Mouse (Mus musculus) lung, embryonic 15.5 days (tissue): ENCODE data around the gene Gng10. TPM values are rescaled to one million over a fixed set of nuclear protein-coding genes. Genes with fewer than 3 reads are reported as not detected.

ENCODE experiments used
- ATAC-seq: fragments of 200-750 bp; cut with Nextera tagmentation; 2 replicates; pipeline ENCODE4 v1.8.0; 2017; ENCODE audit warnings: moderate number of reproducible peaks, borderline replicate concordance; ENCODE audit not compliant: low FRiP score, low TSS enrichment; ENCODE audit errors: extremely low read depth
- H3K27ac ChIP-seq: fragments of 300-500 bp; sonication (generic); 2 replicates; pipeline ENCODE4 v1.5.1; 2015; ENCODE audit warnings: moderate library complexity, mild to moderate bottlenecking, inconsistent platforms
- H3K27me3 ChIP-seq: fragments of 300-500 bp; sonication (generic); 2 replicates; pipeline ENCODE4 v1.6.1; 2015; ENCODE audit warnings: inconsistent platforms
- H3K36me3 ChIP-seq: fragments of 300-500 bp; sonication (generic); 2 replicates; pipeline ENCODE4 v1.6.1; 2015; ENCODE audit warnings: inconsistent platforms
- H3K4me1 ChIP-seq: fragments of 300-500 bp; sonication (generic); 2 replicates; pipeline ENCODE4 v1.6.1; 2015; ENCODE audit warnings: inconsistent platforms
- H3K4me2 ChIP-seq: fragments of 300-500 bp; sonication (generic); 2 replicates; pipeline ENCODE4 v1.6.1; 2015; ENCODE audit warnings: inconsistent platforms, mild to moderate bottlenecking, moderate library complexity
- H3K4me3 ChIP-seq: fragments of 300-500 bp; sonication (generic); 2 replicates; pipeline ENCODE4 v1.5.1; 2015; ENCODE audit warnings: mild to moderate bottlenecking, inconsistent platforms
- H3K9ac ChIP-seq: fragments of 300-500 bp; sonication (generic); 2 replicates; pipeline ENCODE4 v1.6.1; 2015; ENCODE audit warnings: inconsistent platforms
- H3K9me3 ChIP-seq: fragments of 300-500 bp; sonication (generic); 2 replicates; pipeline ENCODE4 v1.6.1; 2016; ENCODE audit warnings: inconsistent platforms
- WGBS: fragments of 180-500 bp; shearing (Covaris S2); methylation state at CpG from one replicate; pipeline ENCODE4 v1.1.7; 2015; 5-methylcytosine and 5-hydroxymethylcytosine counted together
- polyA plus RNA-seq: library from polyadenylated mRNA; unstranded; fragments of >200 nt; fragmentation: Nextera tagmentation; extraction: Ambion mirVana; gene quantifications from 2 replicates; pipeline ENCODE4 v1.2.1, GENCODE M21; 2015

Gng10 gene
- polyA plus RNA-seq, 1 experiment from 2014 or later: 116 TPM

DNA sequence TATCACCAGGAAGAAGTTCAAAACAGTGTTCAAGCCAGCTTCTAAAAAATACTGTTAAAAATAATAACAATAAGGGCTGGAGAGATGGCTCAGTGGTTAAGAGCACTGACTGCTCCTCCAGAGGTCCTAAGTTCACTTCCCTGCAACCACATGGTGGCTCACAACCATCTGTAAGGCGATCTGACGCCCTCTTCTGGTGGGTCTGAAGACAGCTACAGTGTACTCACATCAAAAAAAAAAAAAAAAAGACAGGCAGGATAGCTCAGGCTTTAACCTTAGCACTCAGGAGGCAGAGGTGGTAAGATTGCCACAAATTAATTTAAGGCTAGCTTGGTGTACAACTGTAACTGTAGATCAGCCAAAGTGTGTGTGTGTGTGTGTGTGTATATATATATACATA lies 34.3 kb upstream of the Gng10 start:
- H3K36me3 ChIP-seq: no peaks in the 10 kb centered on the region
- WGBS: 0% methylated on average over 2 of the region's 2 CpGs
- H3K9me3 ChIP-seq: no peaks in the 10 kb centered on the region
- H3K9ac ChIP-seq: no peak overlapping the region
- peaks cover 18% of the 10 kb centered on the region for H3K4me1 ChIP-seq
- H3K27me3 ChIP-seq: no peaks in the 10 kb centered on the region
- H3K27ac ChIP-seq: no peak overlapping the region
- no peak for ATAC-seq
- no peak overlapping the region for H3K4me3 ChIP-seq
- no peak overlapping the region for H3K4me2 ChIP-seq

DNA sequence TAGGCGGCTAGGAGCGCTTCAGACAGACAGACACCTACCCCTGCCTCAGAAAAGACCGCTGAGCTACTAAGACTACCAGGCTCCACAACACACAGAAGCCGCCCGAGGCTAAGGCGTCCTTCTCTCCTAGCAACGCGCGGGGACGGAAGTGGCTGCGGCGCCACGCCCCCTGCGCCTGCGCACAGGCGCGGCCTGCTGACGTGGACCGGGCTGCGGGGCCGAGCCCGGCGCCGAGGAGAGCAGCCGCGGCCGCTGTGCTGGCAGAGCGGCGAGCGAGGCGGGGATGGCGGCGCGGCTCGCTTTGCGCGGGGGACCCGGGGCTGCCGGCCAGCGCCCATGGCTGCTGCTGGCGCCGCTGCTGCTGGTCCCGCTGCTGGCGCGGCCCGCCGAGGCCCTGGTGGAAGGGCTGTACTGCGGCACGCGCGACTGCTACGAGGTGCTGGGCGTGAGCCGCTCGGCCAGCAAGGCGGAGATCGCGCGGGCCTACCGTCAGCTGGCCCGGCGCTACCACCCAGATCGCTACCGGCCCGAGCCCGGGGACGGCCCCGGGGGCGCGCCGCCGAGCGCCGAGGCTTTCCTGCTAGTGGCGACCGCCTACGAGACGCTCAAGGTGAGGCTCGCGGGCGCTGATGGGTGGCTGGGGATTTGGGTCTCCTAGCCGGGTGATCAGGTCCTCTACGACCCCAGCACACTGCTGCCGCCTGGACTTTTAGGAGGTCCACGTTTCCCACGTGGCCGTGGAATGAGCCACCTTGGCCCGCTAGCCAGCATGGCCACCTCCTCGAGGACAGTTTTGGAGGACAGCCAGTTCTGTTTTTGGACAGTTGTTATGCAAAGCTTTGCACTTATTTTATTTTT lies 31.7 kb upstream of the Gng10 start, which contains the start of gene Gm20503:
Gm20503 (plus strand) TSS at position 263 of the 858 bp plus-strand sequence.
- H3K9me3 ChIP-seq: no peaks in the 10 kb centered on the region
- H3K4me2 ChIP-seq: peak within 1 kb of the TSS; percentile 68
- H3K36me3 ChIP-seq: no peaks in the 10 kb centered on the region
- ATAC-seq: peak; percentile 98
- under 1% methylated on average over 87 of the region's 89 CpGs for WGBS
- peak within 1 kb of the TSS; percentile 85 for H3K4me3 ChIP-seq
- H3K27ac ChIP-seq: peak within 1 kb of the TSS; percentile 81
- H3K9ac ChIP-seq: peak within 1 kb of the TSS; percentile 91
- H3K4me1 ChIP-seq: peaks cover 15% of the 10 kb centered on the region
- no peaks in the 10 kb centered on the region for H3K27me3 ChIP-seq

DNA sequence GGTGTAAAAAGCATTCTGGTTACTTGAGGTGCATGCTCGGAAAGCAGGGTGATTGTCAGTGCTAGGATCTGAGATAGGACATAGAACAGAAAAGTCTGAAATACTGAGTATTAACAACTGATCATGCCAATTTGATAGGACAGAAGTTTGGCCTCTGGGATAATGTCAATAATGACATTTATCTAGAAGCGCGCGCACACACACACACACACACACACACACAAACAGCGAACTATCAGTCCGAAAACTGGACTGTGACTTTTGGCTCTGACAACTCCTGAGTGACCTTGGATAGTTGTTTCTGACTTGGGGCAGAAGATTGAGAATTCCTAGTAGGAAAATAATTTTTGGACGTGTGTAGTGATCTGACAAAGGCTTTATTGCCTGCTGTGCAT lies 31.1 kb upstream of the Gng10 start:
- Histone ChIP-seq H3K4me2 (peak overlapping the region; percentile 68), H3K36me3 (no peaks in the 10 kb centered on the region), H3K9me3 (no peaks in the 10 kb centered on the region), H3K4me1 (peaks cover 15% of the 10 kb centered on the region), H3K4me3 (peak overlapping the region; percentile 85), H3K9ac (peak overlapping the region; percentile 91), H3K27ac (no peak overlapping the region), H3K27me3 (no peaks in the 10 kb centered on the region)
- ATAC-seq: no peak
- WGBS: 15% methylated on average over 7 of the region's 7 CpGs

DNA sequence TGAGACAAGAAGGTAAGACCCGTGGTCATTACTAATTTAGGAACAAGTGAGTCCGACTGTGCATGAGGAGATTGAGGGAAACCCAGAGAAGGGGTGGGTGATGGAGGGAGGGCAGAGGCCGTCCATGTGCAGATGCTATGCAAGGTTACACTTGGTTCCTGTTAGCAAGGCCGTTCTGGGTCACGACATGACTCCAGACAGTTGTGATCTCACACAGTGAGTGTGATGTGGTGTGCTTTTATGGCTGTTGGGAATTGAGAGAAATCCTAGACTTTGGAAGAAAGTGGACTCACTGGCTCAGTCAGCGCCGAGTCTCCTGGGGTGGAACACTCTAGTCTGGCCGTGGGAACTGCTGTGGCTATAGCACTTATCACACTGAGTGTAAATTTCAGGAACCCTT lies 28.7 kb upstream of the Gng10 start:
- Histone ChIP-seq H3K4me1 (peaks cover 18% of the 10 kb centered on the region), H3K27ac (no peak overlapping the region), H3K4me2 (no peak overlapping the region), H3K9me3 (no peaks in the 10 kb centered on the region), H3K27me3 (no peaks in the 10 kb centered on the region), H3K4me3 (no peak overlapping the region), H3K9ac (no peak overlapping the region), H3K36me3 (no peaks in the 10 kb centered on the region)
- 61% methylated on average over 8 of the region's 8 CpGs for WGBS
- ATAC-seq: no peak

DNA sequence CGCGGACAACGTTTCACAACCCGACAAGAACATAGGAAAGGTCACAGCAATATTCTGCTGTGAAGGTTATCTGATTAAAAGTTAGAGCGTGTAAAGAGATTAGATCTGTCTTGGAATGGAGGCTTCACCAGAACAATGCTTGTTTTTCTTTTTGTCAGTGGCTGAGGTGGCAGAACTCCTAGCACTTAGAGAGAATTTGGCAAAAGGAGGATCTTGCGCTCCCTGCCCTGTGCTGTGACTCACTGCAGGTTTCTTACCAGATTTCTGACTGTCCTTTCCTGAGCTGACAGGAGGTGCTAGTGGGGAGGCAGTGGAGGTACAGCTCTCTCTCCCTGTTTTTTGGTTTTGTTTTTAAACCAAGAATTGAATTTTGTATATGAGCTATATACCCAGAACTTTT lies 27.9 kb upstream of the Gng10 start:
- Histone ChIP-seq H3K9me3 (no peaks in the 10 kb centered on the region), H3K4me3 (no peak overlapping the region), H3K27ac (no peak overlapping the region), H3K27me3 (no peaks in the 10 kb centered on the region), H3K4me1 (peaks cover 21% of the 10 kb centered on the region), H3K9ac (no peak overlapping the region), H3K36me3 (no peaks in the 10 kb centered on the region), H3K4me2 (no peak overlapping the region)
- no peak for ATAC-seq
- 66% methylated on average over 6 of the region's 6 CpGs for WGBS

DNA sequence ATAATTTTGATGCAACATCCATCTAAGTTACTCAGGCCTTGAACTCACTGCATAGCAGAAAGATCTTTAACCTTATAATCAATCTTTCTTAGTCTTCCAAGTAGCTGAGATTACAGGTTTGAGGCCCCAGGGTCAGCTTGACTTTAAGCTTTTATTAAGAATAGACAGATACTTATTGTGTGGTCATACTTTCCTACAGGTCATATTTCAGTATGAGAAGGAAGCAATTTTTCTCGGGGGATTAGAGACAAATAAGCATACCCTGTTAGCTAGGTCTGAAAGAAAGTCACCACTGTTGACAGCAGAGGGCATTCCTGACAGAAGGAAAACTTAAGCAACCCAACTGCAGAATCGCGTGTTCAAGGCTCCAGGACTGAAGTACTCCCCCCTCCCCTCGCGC lies 26.9 kb upstream of the Gng10 start:
- Histone ChIP-seq H3K9ac (no peak overlapping the region), H3K4me3 (no peak overlapping the region), H3K4me2 (no peak overlapping the region), H3K27ac (no peak overlapping the region), H3K36me3 (no peaks in the 10 kb centered on the region), H3K27me3 (no peaks in the 10 kb centered on the region), H3K9me3 (no peaks in the 10 kb centered on the region), H3K4me1 (peaks cover 21% of the 10 kb centered on the region)
- 71% methylated on average over 5 of the region's 5 CpGs for WGBS
- ATAC-seq: no peak

DNA sequence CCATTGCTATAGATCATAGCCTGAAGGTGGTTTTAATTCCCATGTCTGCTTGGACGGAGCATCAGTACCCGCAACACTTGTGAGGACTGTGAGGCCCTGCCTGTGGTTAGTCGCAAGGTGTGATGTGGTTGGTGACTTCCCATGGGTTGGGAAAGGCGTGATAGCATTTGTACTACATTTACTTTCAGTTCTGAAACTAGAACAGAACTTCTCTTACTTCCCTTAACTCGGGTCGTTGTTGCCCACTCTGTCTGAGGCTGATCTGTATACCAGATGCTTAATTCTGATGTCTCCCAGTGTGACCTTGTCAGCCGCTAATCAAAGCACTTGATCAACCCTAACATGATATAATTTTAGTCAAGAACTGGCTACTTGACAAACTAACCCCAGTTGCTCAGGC lies 25.7 kb upstream of the Gng10 start:
- H3K9ac ChIP-seq: no peak overlapping the region
- H3K4me2 ChIP-seq: no peak overlapping the region
- H3K4me3 ChIP-seq: no peak overlapping the region
- WGBS: 88% methylated on average over 7 of the region's 7 CpGs
- H3K4me1 ChIP-seq: peaks cover 17% of the 10 kb centered on the region
- no peaks in the 10 kb centered on the region for H3K36me3 ChIP-seq
- no peaks in the 10 kb centered on the region for H3K27me3 ChIP-seq
- no peak overlapping the region for H3K27ac ChIP-seq
- H3K9me3 ChIP-seq: no peaks in the 10 kb centered on the region
- ATAC-seq: no peak

DNA sequence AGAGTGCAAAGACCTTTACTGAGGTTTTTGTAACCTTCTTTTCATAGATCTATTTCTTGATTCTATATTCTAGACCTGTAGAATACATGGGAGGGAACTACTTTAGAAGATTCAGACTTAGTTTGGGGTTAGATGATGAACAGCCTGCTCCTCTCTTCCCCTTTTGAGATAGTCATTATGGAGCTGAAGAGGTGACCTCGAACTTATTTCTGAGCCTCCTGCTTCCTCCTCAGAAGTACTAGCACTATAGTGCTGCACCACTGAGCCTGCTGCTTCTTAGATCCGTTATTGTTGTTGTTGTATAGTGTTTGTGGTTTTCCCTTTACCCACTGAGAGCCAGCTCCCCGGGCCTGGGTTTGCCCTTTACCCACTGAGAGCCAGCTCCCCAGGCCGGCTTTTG lies 25.2 kb upstream of the Gng10 start:
- 76% methylated on average over 4 of the region's 4 CpGs for WGBS

DNA sequence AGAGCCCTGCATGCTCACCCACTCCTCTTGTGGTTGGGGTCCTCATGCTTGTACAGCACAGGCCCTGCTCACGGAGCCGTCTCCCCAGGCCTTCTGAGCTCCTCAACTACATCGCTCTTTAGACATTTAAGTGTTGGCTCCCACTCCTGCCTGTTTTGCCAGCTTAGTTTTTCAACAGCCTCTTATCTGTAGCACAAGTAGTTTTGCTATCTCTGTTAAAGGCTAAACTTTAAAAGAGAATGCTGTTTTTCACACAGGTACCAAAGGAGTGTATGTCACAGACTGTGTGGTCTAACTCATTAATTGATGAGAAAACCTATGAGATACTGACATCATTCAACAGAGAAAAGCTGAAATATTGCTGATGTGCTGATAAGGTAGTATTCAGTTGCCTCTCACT lies 23.4 kb upstream of the Gng10 start:
- no peaks in the 10 kb centered on the region for H3K27me3 ChIP-seq
- H3K9ac ChIP-seq: no peak overlapping the region
- H3K27ac ChIP-seq: no peak overlapping the region
- no peak overlapping the region for H3K4me2 ChIP-seq
- no peaks in the 10 kb centered on the region for H3K9me3 ChIP-seq
- no peaks in the 10 kb centered on the region for H3K36me3 ChIP-seq
- peaks cover 5% of the 10 kb centered on the region for H3K4me1 ChIP-seq
- H3K4me3 ChIP-seq: no peak overlapping the region
- 45% methylated on average over 3 of the region's 3 CpGs for WGBS
- ATAC-seq: no peak

More for the DNA sequence above, 25.2 kb upstream of the Gng10 start:
- Histone ChIP-seq H3K4me1 (peaks cover 12% of the 10 kb centered on the region), H3K4me3 (no peak overlapping the region), H3K9ac (no peak overlapping the region), H3K4me2 (no peak overlapping the region), H3K27me3 (no peaks in the 10 kb centered on the region), H3K27ac (no peak overlapping the region), H3K9me3 (no peaks in the 10 kb centered on the region), H3K36me3 (no peaks in the 10 kb centered on the region)
- no peak for ATAC-seq

DNA sequence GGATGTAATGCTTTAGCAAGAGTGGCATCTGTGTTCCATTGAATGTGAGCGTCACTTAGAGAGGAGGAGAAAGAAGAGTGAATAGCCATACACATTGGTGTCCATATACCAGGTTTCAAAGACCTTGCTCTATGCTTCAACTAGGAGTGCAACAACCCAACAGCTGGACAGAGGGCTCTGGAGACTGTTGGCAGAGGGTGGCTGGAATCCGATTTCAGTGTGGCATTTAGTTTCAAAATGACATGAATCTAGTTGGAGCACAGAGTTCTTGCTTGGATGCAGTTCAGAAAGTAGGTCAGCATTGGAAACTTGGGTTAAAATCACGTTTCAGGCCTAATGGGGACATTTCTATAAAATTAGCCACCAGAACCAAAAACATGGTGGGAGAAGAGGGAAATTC lies 19.7 kb upstream of the Gng10 start:
- 86% methylated on average over 3 of the region's 3 CpGs for WGBS
- no peak overlapping the region for H3K4me2 ChIP-seq
- ATAC-seq: no peak

DNA sequence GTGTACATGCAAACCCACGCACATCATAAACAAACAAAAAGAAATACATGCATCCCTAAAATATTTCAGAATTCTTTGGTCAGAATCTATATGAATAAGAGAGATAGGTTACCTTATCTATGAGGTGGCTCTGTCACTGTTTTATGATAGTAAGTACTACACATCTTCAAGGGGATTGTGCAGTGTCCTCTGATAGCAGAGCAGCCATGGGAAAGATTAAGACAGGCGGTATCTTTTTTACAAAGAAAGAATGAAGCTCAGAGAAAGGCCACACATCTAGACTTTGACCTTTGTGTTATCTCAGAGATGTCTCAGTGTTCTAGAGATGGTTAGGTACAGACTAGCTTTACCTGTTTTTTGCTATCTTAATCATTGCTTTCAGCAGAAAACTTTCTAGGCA lies 18.0 kb upstream of the Gng10 start:
- H3K27me3 ChIP-seq: no peaks in the 10 kb centered on the region
- no peak overlapping the region for H3K9ac ChIP-seq
- no peaks in the 10 kb centered on the region for H3K4me1 ChIP-seq
- no peaks in the 10 kb centered on the region for H3K9me3 ChIP-seq
- no peak for ATAC-seq
- no peak overlapping the region for H3K4me3 ChIP-seq
- peaks cover 35% of the 10 kb centered on the region for H3K36me3 ChIP-seq
- H3K4me2 ChIP-seq: no peak overlapping the region
- H3K27ac ChIP-seq: no peak overlapping the region
- 92% methylated on average over 2 of the region's 2 CpGs for WGBS

More for the DNA sequence above, 19.7 kb upstream of the Gng10 start:
- H3K4me1 ChIP-seq: peaks cover 5% of the 10 kb centered on the region
- H3K27me3 ChIP-seq: no peaks in the 10 kb centered on the region
- no peaks in the 10 kb centered on the region for H3K9me3 ChIP-seq
- no peak overlapping the region for H3K9ac ChIP-seq
- no peak overlapping the region for H3K27ac ChIP-seq
- peaks cover 24% of the 10 kb centered on the region for H3K36me3 ChIP-seq
- no peak overlapping the region for H3K4me3 ChIP-seq

DNA sequence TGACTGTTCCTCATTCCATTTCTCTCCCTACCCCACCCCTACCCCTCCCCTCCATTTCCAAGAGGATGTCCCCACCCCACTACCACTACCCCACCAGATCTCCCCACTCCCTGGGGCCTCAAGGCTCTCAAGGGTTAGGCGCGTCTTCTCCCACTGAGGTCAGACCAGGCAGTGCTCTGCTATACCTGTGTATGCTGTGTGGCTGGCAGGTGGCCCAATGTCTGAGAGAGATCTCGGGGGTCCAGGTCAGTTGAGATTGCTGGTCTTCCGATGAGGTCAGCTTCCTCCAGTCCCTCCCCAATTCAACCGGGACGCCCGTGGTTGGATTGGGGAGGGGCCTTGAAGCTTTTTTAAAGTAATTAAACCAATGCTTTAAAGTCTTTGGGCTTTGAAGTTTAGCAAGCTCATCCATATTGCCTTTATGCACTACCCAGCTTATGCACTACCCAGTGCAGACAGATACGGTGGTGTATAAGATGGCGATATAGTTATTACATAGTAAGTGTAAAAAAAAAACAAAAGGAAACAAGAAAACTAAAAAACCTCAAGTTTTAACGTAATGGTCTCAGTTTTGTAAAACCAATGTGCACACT lies 467 bp upstream of the Gng10 start:
- no peak overlapping the region for H3K9ac ChIP-seq

More for the DNA sequence above, 467 bp upstream of the Gng10 start:
- no peaks in the 10 kb centered on the region for H3K9me3 ChIP-seq
- H3K4me2 ChIP-seq: peak overlapping the region; percentile 81
- no peaks in the 10 kb centered on the region; the same call in 1 of the 2 replicates for H3K36me3 ChIP-seq
- WGBS: 73% methylated on average over 10 of the region's 10 CpGs
- H3K4me1 ChIP-seq: peaks cover 12% of the 10 kb centered on the region
- ATAC-seq: no peak
- H3K27me3 ChIP-seq: no peaks in the 10 kb centered on the region
- peak overlapping the region; percentile 90 for H3K4me3 ChIP-seq
- no peak overlapping the region for H3K27ac ChIP-seq
